Mouse (Mus musculus): Measurements from ENCODE around the gene Olfr1499. TPM values are rescaled to one million over a fixed set of nuclear protein-coding genes. Genes with fewer than 3 reads are reported as not detected.

The Olfr1499 gene
- total and polyA plus RNA-seq, 3 experiments, result not detected

DNA sequence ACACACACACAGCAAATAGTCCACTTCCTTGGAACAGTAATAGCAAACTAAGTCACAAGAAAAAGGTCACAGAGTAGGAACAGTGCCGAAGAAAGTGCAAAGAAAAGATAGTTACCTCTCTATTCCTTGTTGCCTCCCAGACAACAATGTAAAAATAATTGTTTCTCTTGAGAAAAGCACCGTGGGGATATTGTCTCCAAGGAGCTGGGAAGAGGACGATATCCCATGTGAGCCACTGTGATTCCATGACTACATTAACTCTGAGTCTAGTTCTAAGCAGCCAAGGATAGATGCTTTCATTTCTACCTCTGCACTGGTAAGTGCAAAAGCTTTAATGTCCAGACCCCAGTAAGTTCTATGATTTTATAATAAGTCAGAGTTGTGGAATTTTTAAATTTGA, 54.9 kb downstream of the Olfr1499 start, which contains the start of gene Olfr1495:
Gene Olfr1495, plus strand, starts transcription at position 301 of the 400 bp plus-strand sequence.
- no peak for DNase-seq (ENCODE audit: low read depth, low spot score)
- TF ChIP-seq NELFE (IDR thresholded peaks at IDR 0.05; ENCODE audit: low read depth, low read length) (no peak), BHLHE40 (IDR thresholded peaks at IDR 0.05; ENCODE audit: borderline replicate concordance, low read depth, low read length) (no peak), JUND (IDR thresholded peaks at IDR 0.05; ENCODE audit: low read depth, low read length) (no peak), EP300 (IDR thresholded peaks at IDR 0.05; ENCODE audit: low read depth in 1 of 2, low read length in 2 of 2) (no peak), NRF1 (IDR thresholded peaks at IDR 0.05; ENCODE audit: insufficient read depth, low read depth, low read length, poor library complexity, severe bottlenecking) (no peak), POLR2A (IDR thresholded peaks at IDR 0.05; ENCODE audit: control insufficient read depth in 1 of 2, insufficient read depth in 1 of 2, low read depth in 1 of 2, low read length in 2 of 2, poor library complexity in 1 of 2) (no peak), TBP (IDR thresholded peaks at IDR 0.05; ENCODE audit: low read depth, low read length) (no peak), MAX (IDR thresholded peaks at IDR 0.05; ENCODE audit: low read length) (no peak)
- H3K4me1 ChIP-seq (ENCODE audit: control insufficient read depth in 1 of 2, insufficient read depth in 2 of 2, low read length in 2 of 2), result no peaks in the 10 kb centered on the region

More for the DNA sequence above, 54.9 kb downstream of the Olfr1499 start, which contains the start of gene Olfr1495:
- Histone ChIP-seq H3K27me3 (ENCODE audit: control insufficient read depth in 1 of 2, insufficient read depth in 2 of 2, low read length in 2 of 2) (no peaks in the 10 kb centered on the region), H3K36me3 (ENCODE audit: control insufficient read depth in 1 of 2, insufficient read depth in 2 of 2, low read length in 2 of 2) (no peaks in the 10 kb centered on the region), H3K4me3 (ENCODE audit: control insufficient read depth in 1 of 2, insufficient read depth in 1 of 2, low read depth in 2 of 2, low read length in 2 of 2) (no peak within 1 kb of the TSS), H3K27ac (ENCODE audit: control insufficient read depth, low read depth, low read length) (no peak within 1 kb of the TSS), H3K79me2 (ENCODE audit: control insufficient read depth, insufficient read depth, low read length, poor library complexity) (no peaks in the 10 kb centered on the region), H3K9me3 (replicated peaks; ENCODE audit: insufficient read depth, low read length) (no peaks in the 10 kb centered on the region), H3K9ac (ENCODE audit: control insufficient read depth, low read depth, low read length, poor library complexity, severe bottlenecking) (no peak within 1 kb of the TSS)

Other genes starting within 250 kb of the Olfr1499 start
- gene Olfr1484, start 235.9 kb downstream of the Olfr1499 start, total RNA-seq (2012; rRNA removed), result not detected in 2 replicates
- not detected for gene Olfr1484, start 235.9 kb downstream of the Olfr1499 start, polyA plus RNA-seq (2012; ENCODE audit: insufficient read depth in 1 of 2, insufficient read length in 2 of 2, low read depth in 1 of 2, low replicate concordance in 2 of 2, missing spikeins in 1 of 2)
- not detected in 2 replicates for gene Olfr1487, start 202.1 kb downstream of the Olfr1499 start, total RNA-seq (2012; rRNA removed)
- gene Olfr1487, start 202.1 kb downstream of the Olfr1499 start, polyA plus RNA-seq (2012; ENCODE audit: insufficient read depth in 1 of 2, insufficient read length in 2 of 2, low read depth in 1 of 2, low replicate concordance in 2 of 2, missing spikeins in 1 of 2), result not detected
- not detected in 2 replicates for gene Olfr1489, start 187.8 kb downstream of the Olfr1499 start, total RNA-seq (2012; rRNA removed)
- not detected for gene Olfr1489, start 187.8 kb downstream of the Olfr1499 start, polyA plus RNA-seq (2012; ENCODE audit: insufficient read depth in 1 of 2, insufficient read length in 2 of 2, low read depth in 1 of 2, low replicate concordance in 2 of 2, missing spikeins in 1 of 2)
- gene Olfr1490, start 168.4 kb downstream of the Olfr1499 start, total RNA-seq (2012; rRNA removed), result not detected in 2 replicates
- gene Olfr1490, start 168.4 kb downstream of the Olfr1499 start, polyA plus RNA-seq (2012; ENCODE audit: insufficient read depth in 1 of 2, insufficient read length in 2 of 2, low read depth in 1 of 2, low replicate concordance in 2 of 2, missing spikeins in 1 of 2), result not detected
- not detected in 2 replicates for gene Olfr1491, start 122.2 kb downstream of the Olfr1499 start, total RNA-seq (2012; rRNA removed)
- gene Olfr1491, start 122.2 kb downstream of the Olfr1499 start, polyA plus RNA-seq (2012; ENCODE audit: insufficient read depth in 1 of 2, insufficient read length in 2 of 2, low read depth in 1 of 2, low replicate concordance in 2 of 2, missing spikeins in 1 of 2), result not detected
- not detected in 2 replicates for gene Olfr1493-ps1, start 96.2 kb downstream of the Olfr1499 start, total RNA-seq (2012; rRNA removed)
- not detected for gene Olfr1493-ps1, start 96.2 kb downstream of the Olfr1499 start, polyA plus RNA-seq (2012; ENCODE audit: insufficient read depth in 1 of 2, insufficient read length in 2 of 2, low read depth in 1 of 2, low replicate concordance in 2 of 2, missing spikeins in 1 of 2)
- gene Olfr1494, start 79.7 kb downstream of the Olfr1499 start, total RNA-seq (2012; rRNA removed), result not detected in 2 replicates
- gene Olfr1494, start 79.7 kb downstream of the Olfr1499 start, polyA plus RNA-seq (2012; ENCODE audit: insufficient read depth in 1 of 2, insufficient read length in 2 of 2, low read depth in 1 of 2, low replicate concordance in 2 of 2, missing spikeins in 1 of 2), result not detected
- not detected in 2 replicates for gene Olfr1495, start 54.8 kb downstream of the Olfr1499 start, total RNA-seq (2012; rRNA removed)
- not detected for gene Olfr1495, start 54.8 kb downstream of the Olfr1499 start, polyA plus RNA-seq (2012; ENCODE audit: insufficient read depth in 1 of 2, insufficient read length in 2 of 2, low read depth in 1 of 2, low replicate concordance in 2 of 2, missing spikeins in 1 of 2)
- not detected in 2 replicates for gene Olfr1496, start 41.6 kb downstream of the Olfr1499 start, total RNA-seq (2012; rRNA removed)
- not detected for gene Olfr1496, start 41.6 kb downstream of the Olfr1499 start, polyA plus RNA-seq (2012; ENCODE audit: insufficient read depth in 1 of 2, insufficient read length in 2 of 2, low read depth in 1 of 2, low replicate concordance in 2 of 2, missing spikeins in 1 of 2)
- not detected in 2 replicates for gene Olfr1497, start 21.2 kb downstream of the Olfr1499 start, total RNA-seq (2012; rRNA removed)
- gene Olfr1497, start 21.2 kb downstream of the Olfr1499 start, polyA plus RNA-seq (2012; ENCODE audit: insufficient read depth in 1 of 2, insufficient read length in 2 of 2, low read depth in 1 of 2, low replicate concordance in 2 of 2, missing spikeins in 1 of 2), result not detected
- not detected in 2 replicates for gene Olfr1500, start 11.0 kb upstream of the Olfr1499 start, total RNA-seq (2012; rRNA removed)
- not detected for gene Olfr1500, start 11.0 kb upstream of the Olfr1499 start, polyA plus RNA-seq (2012; ENCODE audit: insufficient read depth in 1 of 2, insufficient read length in 2 of 2, low read depth in 1 of 2, low replicate concordance in 2 of 2, missing spikeins in 1 of 2)
- gene Olfr1501, start 31.2 kb upstream of the Olfr1499 start, total RNA-seq (2012; rRNA removed), result not detected in 2 replicates
- gene Olfr1501, start 31.2 kb upstream of the Olfr1499 start, polyA plus RNA-seq (2012; ENCODE audit: insufficient read depth in 1 of 2, insufficient read length in 2 of 2, low read depth in 1 of 2, low replicate concordance in 2 of 2, missing spikeins in 1 of 2), result not detected
- not detected in 2 replicates for gene Olfr1502, start 42.3 kb upstream of the Olfr1499 start, total RNA-seq (2012; rRNA removed)
- not detected for gene Olfr1502, start 42.3 kb upstream of the Olfr1499 start, polyA plus RNA-seq (2012; ENCODE audit: insufficient read depth in 1 of 2, insufficient read length in 2 of 2, low read depth in 1 of 2, low replicate concordance in 2 of 2, missing spikeins in 1 of 2)
- not detected in 2 replicates for gene Olfr1504, start 78.5 kb upstream of the Olfr1499 start, total RNA-seq (2012; rRNA removed)
- gene Olfr1504, start 78.5 kb upstream of the Olfr1499 start, polyA plus RNA-seq (2012; ENCODE audit: insufficient read depth in 1 of 2, insufficient read length in 2 of 2, low read depth in 1 of 2, low replicate concordance in 2 of 2, missing spikeins in 1 of 2), result not detected
- gene Olfr1505, start 94.1 kb upstream of the Olfr1499 start, total RNA-seq (2012; rRNA removed), result not detected in 2 replicates
- under 1 TPM in 1 of 2 experiments, not detected in 1; 0.01 TPM for gene Olfr1505, start 94.1 kb upstream of the Olfr1499 start, polyA plus RNA-seq (2012; ENCODE audit: insufficient read depth in 1 of 2, insufficient read length in 2 of 2, low read depth in 1 of 2, low replicate concordance in 2 of 2, missing spikeins in 1 of 2)